Mouse (Mus musculus) kidney, postnatal 36 days (tissue): ENCODE data around the gene Copz1.
A peak's percentile ranks its signal among the peaks of the same experiment; 100 is the strongest.

Source experiments
- DNase-seq, 2 experiments: peaks; one replicate each; pipeline ENCODE4 v3.0.0; 2021 to 2022; ENCODE audit warnings: mixed read lengths in 2 of 2

Copz1 gene

DNA sequence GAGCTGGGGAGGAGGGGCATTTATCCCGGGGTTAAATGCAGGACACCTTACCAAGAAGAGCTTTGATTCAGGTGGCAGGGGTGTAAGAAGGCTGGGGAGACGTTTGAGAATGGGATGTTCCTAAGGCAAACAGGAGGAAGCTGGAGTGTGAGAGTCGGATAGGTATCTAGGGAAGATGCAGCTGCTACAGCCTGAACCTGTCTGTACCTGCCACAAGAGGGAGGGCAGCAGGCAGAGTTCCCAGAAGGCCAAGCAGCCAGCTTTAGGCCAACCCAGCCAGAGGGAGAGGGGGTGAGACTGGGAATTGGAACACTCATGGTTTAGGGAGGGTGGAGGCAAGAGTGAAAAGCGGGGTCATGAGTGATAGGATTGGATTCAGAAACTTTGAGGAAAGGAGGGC lies 68.3 kb downstream of the Copz1 start:
- DNase-seq = peak in 1 of 2 experiments; percentile 27

DNA sequence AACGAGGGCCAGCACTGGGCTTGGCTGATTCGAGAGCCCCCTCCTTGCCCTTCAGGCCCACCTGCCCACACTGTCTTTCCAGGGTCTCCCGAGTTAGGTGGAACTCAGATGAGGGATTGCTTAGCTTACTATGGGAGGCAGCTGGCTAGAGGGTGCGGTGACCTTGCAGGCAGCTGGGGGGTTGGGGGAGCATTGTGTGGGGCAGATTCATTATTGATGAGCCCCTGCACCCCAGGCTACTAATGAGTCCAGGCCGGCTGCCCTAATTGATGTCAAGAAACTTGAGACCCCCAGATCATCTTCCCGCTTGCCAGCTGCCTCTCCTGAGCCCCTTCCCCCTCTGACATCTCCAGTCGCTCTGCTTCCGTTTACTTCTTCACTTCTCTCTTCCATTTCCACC lies 69.0 kb downstream of the Copz1 start:
- no peak for DNase-seq

DNA sequence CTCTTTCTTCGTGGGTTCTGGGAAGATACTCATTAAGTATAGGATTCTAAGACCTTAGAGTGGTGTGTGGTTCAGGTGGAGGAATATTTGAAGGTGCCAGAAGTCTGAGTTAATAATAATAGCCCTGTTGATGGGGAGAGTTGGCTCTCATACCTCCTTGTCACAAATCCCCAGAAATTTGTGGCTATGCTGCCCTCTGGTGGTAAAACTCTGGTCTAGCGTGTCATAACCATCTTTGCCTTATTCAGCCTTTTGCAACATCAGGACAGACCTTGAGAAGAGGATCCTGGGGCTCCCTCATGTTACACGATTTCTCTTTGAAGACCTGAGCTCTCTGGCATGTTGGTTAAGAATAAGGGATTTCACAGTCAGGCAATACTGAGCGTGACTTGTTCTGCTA lies 69.9 kb downstream of the Copz1 start:
- DNase-seq = peak; percentile 64 to 81

DNA sequence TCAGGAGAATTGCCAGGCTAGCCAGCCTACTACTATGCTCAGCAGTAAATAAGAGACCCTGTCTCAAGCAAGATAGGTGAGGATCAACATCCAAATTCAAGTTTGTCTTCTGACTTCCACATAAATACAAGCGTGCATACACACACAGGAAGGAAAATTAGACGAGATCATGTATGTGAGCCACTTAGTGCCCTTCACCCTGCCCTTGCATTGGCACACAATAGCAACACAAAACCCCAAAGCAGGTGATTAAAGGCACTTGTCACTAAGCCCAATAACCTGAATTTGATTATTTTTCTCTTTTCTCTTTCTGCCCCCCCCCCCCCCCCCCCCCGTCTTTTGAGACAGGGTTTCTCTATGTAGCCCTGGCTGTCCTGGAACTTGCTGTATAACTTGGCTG lies 70.5 kb downstream of the Copz1 start:
- no peak for DNase-seq

DNA sequence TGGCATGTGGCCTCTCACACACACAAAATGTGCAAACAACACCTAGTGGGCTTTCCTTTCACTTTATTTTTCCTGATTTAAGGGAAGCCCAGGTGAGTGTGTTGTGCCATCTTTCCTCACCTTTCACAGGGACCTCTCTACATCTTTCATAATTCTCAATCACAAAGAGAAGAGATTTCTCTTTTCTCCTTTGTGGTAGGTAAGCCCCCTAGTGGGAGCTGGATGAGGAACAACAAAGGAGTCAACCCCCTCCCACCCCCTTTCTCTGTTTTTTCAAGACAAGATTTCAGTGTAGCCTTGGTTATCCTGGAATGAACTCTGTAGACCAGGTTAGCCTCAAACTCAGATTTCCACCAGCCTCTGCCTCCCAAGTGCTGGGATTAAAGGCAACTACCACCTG lies 71.0 kb downstream of the Copz1 start:
- no peak for DNase-seq

DNA sequence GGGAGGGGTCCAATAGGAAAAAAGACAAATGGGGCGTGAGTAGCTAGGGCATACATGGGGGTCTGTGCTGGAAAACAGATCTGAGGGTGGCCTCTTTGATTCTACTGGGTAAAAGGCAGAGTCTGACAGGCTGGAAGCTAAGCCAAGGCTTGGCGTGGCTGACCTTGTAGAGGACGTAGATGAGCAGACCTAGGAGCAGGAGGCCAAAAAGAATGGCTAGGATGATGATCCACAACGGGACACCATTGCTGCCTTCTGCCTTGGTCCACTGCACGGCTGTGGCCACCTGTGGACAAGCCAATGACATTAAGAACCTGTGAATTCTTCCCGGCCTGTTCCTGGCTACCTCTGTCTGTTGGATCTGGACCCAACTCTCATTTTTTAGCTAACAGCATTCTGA lies 73.3 kb downstream of the Copz1 start:
- DNase-seq = no peak

DNA sequence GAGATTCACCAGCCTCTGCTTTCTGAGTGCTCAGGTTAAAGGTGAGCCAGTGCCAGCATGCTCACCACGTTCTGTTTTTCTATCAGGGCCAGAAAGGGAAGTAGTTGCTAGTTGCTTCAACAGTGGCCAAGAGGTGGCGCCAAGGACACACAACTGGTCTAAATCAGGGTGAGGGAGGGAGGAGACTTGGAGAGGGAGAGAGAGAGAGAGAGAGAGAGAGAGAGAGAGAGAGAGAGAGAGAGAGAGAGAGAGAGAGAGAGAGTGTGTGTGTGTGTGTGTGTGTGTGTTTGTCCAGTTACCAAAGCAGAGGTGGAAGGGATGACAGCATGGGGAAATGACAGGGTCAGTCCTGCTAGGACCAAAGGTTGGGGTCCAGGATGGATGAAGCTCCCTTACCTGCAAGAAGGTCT lies 74.8 kb downstream of the Copz1 start:
- DNase-seq = peak; percentile 71 to 88
